Mouse (Mus musculus) olfactory bulb, adult 2 months (tissue): ENCODE data around the gene Nutf2.

Experiments used
- CTCF ChIP-seq: fragments of 200-500 bp; IDR thresholded peaks from 2 replicates; pipeline ENCODE4 v1.5.1; 2012; ENCODE audit warnings: low read depth, mild to moderate bottlenecking, low read length, moderate library complexity; ENCODE audit not compliant: insufficient read depth
- POLR2A ChIP-seq: fragments of 200-500 bp; IDR thresholded peaks from 2 replicates; pipeline ENCODE4 v1.6.1; 2012; ENCODE audit warnings: mild to moderate bottlenecking, low read depth, low read length, moderate library complexity; ENCODE audit not compliant: insufficient read depth

- 0 out of 2 replicates have a peak, but pooled peaks have one; percentile 20 for TF ChIP-seq POLR2A
- TF ChIP-seq CTCF = peak; percentile 58; the same call in 1 of the 2 replicates
Measured at GRCm38 (mm10) chr8:105854715-105855216, 5.6 kb upstream of the Nutf2 start, which contains the start of gene Thap11.
